Mouse (Mus musculus): ENCODE measurements around the gene Wdr59. TPM values are rescaled to one million over a fixed set of nuclear protein-coding genes. Genes with fewer than 3 reads are reported as not detected.

The Wdr59 gene
- total RNA-seq, 2 experiments from 2014 or later: 0.98 to 2.5 TPM

DNA sequence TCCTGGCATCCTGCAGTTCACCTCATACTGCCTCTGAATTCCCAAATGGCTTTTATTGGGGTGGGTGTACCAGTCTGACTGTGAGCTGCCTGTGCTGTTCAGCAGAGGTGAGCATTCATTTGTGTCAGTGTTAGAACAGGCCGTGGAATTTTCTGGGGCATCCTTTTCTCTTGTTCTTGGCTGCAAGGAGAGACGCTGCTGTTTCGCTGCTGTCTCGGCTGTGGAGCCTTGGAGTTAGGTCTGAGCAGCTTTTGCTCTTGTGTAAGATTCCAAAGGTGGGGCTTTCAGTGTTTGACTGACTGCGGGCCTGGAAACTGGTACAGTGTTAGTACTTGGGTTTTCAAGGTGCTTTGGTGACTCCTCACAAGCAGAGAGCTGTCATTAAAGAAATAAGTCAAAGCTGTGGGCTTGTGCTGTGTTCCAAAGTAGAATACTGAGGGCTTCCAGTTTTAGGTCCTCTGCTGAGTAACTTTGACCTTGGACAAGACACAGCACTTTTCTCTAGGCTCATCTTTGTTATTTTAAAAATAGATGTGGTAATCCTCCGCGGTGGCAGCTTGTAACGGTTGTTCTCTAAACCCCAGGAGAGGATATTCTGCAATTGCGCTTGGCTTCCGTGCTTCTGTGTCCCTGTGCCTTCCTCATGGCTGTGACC lies 17.7 kb upstream of the Wdr59 start:
- ATAC-seq (replicated peaks; ENCODE audit: low FRiP score, poor library complexity, severe bottlenecking): no peak

DNA sequence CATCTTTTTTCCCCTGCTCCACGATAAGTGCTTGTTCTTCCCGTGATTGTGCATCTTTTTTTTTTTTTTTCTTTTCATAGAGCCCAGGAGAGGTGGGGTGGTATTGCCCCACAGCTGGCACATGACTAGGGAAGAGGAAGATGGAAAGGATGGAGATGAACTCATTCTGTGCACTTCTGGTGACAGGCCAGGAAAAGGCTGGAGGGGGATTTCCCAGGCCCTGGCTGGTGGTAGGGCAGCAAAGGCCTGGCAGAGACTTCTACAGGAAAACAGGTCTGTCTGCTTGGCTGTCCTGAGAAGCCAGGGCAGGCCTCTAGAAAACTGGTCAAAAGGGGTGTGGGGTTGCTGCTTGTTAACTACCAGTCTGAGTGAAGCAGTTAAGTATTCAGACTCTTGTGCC lies 16.3 kb upstream of the Wdr59 start:
- ATAC-seq (replicated peaks; ENCODE audit: low FRiP score, poor library complexity, severe bottlenecking): no peak

DNA sequence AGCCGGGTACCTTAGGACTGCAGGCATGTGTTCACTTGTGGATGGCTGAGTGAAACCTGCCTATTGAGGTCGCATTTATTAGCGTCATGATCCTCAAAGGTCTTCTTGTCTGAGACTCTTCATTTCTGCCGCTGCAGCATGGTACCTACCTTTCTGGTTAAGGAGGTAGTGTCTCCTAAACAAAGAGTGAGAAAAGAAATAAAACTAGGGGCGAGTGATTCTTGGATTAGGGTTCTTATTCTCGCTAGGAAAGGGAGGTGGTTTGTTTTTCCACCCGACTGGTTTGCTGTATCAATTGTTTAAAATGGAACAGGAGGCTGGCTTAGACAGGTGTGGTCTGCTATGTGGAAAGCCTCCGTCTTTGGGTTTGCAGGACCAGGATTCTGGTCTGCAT lies 15.9 kb upstream of the Wdr59 start:
- no peak for ATAC-seq (replicated peaks; ENCODE audit: low FRiP score, poor library complexity, severe bottlenecking)

DNA sequence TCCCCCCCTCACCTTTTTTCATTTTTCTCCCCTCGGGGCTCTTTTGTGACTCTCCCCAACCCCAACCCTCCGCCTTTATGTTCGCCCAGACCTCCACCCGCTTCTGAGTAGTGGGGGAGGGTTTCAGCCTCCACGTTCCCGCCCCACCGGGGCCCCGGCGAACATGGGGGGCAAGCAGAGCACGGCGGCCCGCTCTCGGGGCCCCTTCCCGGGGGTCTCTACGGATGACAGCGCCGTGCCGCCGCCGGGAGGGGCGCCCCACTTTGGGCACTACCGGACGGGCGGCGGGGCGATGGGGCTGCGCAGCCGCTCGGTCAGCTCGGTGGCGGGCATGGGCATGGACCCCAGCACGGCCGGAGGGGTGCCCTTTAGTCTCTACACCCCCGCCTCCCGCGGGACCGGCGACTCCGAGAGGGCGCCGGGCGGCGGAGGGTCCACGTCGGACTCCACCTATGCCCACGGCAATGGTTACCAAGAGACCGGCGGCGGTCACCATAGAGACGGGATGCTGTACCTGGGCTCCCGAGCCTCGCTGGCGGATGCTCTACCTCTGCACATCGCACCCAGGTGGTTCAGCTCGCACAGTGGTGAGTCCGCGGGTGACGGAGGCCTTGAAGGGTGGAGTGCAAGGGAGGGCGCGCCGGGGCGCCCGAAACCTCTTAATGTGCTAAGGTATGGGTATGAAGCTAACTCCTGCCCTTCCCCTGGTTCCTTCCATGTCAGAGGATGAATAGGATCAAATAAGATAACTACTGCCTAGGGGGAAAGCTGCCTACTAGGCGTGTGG lies 15.3 kb upstream of the Wdr59 start:
- ATAC-seq (replicated peaks; ENCODE audit: low FRiP score, poor library complexity, severe bottlenecking): peak; percentile 66

DNA sequence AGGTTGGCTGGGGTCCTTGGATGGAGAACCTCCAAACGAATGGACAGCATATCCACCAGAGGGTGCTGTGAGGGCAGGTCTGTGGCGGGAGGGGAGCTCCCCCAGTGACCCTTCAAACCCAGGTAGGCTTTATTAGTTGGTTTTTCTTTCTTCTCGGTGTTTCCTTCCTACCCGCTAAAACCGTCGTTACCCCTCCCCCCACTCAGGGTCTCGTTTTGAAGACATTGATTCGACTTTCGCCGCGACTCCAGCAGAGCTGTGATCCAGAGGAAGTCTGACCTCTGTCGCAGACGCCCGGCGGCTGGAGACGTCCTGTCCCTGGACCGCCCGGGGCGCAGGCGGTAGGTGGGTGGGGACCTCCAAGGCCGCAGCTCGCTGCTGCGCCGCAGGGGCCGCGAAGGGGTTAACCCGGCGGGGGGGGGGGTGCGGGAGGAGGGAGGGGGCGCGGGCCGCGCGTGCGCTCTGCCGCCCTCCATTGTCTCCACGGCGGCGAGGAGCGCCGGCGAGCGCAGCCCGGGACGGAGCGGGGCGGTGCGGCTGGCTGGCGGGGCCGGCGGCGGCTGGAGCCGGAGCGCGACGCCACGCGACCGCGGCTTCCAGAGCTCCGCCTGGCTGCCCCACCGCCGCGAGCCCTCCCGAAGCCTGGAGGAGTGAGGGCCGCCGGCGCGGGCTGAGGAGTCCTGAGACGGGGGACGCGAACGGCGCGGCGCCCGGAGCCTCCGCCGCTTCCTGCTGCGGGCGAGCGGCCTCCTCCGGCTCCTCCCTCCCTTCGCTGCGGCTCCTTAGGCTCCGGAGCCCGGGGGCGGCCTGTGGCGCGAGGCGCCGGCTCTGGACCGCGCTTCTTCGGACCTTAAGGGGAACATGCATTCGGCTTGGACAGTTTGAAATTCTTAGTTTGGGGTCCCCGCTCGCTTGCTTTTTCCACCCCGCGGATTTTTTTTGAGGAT lies 14.4 kb upstream of the Wdr59 start, which contains the start of gene Znrf1:
TSS of gene Znrf1 (plus strand) at position 67 of the 947 bp plus-strand sequence.
- peak; percentile 74 for ATAC-seq (replicated peaks; ENCODE audit: low FRiP score, poor library complexity, severe bottlenecking)

DNA sequence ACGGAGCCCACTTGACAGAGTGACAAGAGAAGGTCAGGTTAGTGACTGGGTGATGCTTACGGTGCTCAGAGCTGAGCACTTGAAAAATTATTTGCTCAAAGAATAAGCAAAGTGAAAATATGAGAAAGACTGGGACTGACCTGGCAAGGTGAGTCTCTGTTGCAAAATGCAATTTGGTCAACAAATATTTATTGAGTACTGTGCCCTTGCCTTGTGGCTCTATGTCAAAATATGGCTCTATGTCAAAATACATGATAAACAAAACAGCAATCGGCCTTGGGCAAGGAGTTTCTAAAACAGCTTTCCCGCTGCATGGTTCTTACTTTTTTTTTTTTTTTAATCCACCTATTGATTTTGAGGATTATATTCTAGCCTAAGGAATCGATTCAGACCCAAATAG lies 13.6 kb upstream of the Wdr59 start:
- ATAC-seq (replicated peaks; ENCODE audit: low FRiP score, poor library complexity, severe bottlenecking): no peak

DNA sequence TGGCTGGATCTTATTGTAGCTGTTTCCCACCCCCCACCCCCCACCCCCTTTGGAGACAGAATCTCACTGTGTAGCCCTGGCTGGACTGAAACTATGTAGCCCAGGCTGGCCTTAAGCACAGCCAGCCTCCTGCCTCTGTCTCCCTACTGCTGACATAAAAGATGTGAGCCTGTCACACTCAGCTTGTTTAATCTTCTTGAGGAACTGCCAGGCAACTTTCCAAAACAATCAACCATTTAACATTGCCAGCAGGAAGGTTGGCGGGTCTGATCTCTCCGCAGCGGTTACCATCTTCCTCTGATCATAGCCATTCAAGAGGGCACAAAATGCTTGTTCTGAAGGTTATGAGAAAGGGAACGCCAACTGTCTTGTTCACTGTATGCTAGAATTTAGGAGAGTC lies 11.6 kb upstream of the Wdr59 start:
- ATAC-seq (replicated peaks; ENCODE audit: low FRiP score, poor library complexity, severe bottlenecking): no peak

DNA sequence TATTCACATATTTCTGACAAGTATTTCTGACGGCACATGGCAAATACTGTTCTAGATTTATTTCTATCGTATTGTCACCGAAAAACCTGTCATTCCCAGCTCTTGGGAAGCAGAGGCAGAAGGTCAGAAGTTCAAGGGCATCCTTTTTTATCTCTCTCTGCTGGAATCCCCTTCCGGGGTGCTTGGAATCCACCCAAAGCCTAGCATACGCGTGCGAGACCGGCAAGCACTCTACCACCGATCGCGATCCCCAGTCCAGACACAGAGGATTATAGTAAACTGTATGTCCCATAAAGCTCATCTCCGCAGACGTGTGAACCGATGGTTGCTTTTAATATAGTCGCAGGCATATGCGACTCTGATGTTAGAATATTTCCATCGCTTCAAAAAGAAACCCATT lies 9.7 kb upstream of the Wdr59 start:
- no peak for ATAC-seq (replicated peaks; ENCODE audit: low FRiP score, poor library complexity, severe bottlenecking)

DNA sequence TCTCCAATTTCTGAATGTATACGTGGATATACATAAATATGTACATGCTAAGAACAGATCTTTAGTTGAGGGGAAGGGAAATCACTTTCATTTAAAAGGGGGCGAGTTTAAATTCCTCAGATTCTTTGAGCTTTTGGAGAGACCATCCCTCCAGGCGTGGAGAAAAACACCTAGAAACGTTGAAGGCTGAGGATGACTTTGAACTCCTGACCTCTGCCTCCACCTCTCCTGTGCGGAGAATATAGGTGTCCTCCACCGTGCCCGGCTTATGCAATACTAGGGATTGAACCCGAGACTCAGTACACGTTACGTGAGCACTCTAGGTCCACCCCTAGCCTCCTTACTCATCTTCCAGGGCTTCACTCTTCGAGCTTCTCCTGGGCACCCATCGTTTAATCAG lies 9.3 kb upstream of the Wdr59 start:
- no peak for ATAC-seq (replicated peaks; ENCODE audit: low FRiP score, poor library complexity, severe bottlenecking)

DNA sequence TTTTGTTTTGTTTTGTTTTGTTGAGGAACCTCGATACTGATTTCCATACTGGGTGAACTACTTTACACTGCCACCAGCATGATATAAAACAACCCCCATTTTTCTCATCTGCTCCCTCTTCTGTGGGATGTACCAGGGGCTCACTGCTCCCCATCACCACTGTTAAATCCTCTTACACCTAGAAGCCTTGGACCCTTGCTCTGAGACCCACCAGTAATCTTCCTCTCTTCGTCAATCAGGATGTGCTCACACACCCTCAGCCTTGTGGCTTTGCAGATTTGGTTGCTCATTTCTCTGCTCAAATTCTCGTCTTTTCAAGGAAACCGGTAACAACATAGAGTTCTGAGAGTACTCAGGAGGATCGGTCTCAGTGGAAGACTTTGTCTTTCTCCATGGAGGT lies 6.2 kb upstream of the Wdr59 start:
- ATAC-seq (replicated peaks; ENCODE audit: low FRiP score, poor library complexity, severe bottlenecking): no peak

DNA sequence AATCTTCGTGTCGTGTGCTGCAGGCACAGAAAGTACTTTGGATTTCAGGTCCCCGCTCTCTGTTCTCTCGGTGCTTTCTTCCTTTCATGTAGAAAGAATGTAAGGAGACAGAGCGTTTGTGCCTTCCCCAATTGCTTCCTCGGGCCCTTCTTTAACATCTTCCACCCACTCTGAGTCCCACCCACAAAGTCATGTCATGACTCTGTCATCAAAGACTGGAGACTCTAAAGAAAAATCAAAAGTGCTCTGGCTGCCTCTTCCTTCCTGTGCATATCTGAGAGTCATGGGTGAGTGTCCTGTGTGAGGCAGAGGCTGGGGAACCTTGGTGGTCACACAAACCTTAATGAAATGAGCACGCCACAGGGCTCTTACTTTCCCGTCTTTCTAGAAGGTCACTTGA lies 5.3 kb upstream of the Wdr59 start:
- ATAC-seq (replicated peaks; ENCODE audit: low FRiP score, poor library complexity, severe bottlenecking): no peak

DNA sequence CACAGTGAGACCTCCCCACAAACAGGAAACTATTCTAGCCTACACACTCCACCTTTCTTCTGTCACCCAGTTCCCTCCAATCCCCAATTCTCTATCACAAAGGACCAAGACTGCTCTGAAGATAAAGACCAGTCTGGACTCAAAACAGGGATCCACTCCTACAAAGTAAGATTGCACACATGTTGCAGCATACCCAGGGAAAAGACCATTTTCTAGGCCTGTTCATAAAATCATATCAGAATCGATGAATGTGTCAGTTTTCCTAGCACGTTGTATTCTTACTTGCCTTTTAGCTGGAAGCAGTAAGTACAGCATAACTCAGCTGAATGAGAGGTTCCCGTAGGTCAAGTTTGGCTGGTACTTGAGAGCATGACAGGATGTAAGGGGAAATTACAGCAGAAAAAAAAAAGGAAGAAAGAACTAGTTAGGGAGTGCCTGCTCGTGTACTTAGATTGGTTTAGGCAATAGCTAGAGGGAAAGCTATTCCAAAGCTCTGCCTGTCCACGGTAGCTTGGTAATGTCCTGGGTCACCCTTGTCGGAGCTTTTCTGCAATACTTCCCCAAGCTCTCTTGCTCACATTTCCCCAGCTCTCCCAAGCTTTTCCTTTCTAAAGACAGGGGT lies 4.6 kb upstream of the Wdr59 start:
- ATAC-seq (replicated peaks; ENCODE audit: low FRiP score, poor library complexity, severe bottlenecking): no peak

DNA sequence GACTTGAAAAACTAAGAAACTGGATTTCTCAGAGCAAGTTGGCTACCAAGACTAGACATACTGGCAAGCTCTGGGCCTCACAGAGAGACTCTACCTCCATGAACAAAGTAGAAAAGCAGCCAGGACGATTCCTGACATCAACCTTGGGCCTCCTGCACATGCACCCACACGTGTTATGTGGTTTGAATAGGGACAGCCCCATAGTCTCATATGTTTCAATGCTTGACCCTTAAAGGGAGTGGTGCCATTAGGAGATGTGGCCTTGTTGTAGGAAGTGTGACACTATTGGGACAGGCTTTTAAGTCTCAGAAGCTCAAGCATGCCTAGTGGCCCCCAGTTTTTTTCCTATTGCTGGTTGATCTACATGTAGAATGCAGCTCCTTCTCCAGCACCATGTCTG lies 4.4 kb downstream of the Wdr59 start:
- ATAC-seq (replicated peaks; ENCODE audit: low FRiP score, poor library complexity, severe bottlenecking): no peak

DNA sequence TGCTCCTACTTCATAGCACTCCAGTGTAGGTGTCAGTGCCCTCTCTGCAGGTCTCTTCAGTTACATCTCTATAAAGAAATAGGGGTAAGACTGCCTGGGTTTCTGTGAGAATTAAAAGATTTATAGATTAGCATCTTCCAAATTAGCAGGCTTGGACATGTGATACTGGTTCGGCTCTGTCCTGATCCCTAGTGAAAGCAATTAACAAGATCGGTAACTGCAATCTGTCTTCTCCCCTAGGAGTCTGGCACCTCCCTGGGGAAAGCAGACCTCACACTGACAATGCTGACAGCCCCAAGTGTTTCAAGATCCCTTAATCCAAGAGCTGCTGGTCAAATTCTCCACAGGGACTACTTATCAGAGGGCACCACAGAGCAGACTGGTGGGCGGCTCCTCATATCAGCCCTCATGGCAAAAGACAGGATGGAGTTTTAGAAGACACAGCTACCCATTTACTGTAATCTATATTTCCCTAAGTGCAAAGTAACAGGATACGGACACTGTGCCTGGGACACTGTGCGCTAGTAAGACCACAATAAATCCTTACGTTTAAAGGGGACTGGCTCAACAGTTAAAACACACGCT lies 5.3 kb downstream of the Wdr59 start:
- peak; percentile 90 for ATAC-seq (replicated peaks; ENCODE audit: low FRiP score, poor library complexity, severe bottlenecking)

DNA sequence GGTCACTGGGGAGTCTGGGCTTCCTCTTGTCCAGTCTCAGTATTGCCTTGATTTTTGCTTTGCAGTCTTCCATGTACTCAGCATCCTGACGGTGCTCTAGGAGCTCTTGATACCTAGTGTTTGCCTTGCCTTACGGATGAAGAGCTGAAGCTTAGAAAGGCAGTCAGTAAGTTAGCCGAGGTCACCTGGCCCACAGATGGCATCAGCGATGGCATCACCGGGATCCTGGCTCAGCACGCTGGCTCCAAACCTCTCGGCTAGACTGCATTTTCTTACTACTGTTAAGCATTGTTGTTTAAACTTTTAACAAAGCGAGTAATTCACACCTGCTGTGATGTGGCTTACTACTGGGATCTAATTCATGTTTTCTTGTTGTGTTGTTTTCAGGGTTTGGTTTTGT lies 8.4 kb downstream of the Wdr59 start:
- ATAC-seq (replicated peaks; ENCODE audit: low FRiP score, poor library complexity, severe bottlenecking): no peak

DNA sequence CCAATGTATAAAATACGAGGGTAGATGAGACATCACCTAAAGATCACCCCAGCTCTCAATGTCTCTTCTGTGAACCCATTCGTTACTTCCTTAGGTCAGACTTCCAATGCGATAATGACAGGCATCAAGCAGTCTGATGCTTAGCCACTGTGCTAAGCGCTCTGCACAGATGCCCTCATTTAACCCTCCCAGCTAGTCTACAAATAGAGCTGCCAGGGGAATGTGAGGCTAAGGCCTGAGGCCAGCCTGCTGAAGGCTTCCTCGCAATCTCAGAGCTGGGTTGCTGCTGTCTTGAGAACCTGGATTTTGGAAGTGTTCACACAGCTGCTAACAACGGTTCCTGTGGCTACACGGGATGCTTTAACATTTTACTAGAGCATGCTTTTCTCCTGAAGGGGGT lies 9.0 kb downstream of the Wdr59 start:
- no peak for ATAC-seq (replicated peaks; ENCODE audit: low FRiP score, poor library complexity, severe bottlenecking)

DNA sequence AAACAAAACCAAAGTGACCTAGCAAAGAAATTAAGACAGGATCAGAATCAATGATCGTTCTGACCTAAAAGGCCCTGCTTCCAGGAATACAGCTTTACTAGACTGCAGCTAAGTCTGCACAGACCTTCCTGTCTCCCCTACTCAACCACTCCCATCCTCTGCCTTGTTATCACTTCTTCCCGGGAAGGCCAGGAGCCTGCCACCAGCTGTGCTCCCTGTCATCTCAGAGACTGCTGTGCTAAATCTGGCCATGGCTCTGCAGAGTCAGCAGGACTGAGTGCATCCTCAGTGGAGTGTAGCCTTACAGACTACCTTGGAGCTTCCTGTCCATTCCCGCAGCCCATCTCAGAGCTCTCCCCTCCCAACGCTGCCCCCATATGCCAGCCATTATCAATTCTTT lies 11.5 kb downstream of the Wdr59 start:
- 0 out of 2 replicates have a peak, but pooled peaks have one; percentile 28 for ATAC-seq (replicated peaks; ENCODE audit: low FRiP score, poor library complexity, severe bottlenecking)

DNA sequence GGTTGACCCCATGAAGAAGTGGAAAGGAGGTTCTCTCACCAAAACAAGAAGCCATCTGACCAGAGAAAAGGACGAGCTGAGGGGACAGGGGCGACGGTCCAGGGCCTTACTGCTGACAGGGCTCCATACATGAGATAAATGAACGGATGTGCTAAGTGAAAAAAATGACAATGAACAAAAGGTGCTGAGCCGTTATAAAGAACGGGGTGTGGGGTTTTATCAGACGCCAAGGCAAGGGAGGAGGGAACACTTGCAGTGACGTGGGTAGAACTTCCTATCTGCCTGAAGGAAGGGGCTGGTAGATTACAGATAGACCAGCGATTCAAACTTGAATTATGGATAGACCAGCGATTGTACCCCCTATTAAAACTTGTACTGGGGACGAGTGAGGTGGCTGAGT lies 12.6 kb downstream of the Wdr59 start:
- ATAC-seq (replicated peaks; ENCODE audit: low FRiP score, poor library complexity, severe bottlenecking): peak; percentile 68

DNA sequence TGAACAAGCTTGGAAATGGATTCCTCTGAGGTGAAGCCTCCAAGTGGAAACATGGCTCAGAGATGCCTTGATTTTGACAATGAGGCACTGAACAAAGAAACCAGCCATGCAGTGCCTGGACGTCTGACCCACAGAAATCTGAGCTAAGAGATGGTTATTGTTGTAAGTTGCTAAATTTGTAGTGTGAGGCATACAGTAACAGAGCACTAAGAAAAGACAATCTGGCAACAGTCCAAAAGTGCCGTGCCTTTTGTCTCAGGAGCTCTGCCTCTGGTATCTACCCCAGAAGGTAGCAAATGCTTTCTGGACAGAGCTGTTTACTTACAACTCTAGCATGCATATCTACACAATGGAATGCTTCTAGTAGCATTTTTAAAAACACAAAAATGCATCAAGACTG lies 13.3 kb downstream of the Wdr59 start:
- no peak for ATAC-seq (replicated peaks; ENCODE audit: low FRiP score, poor library complexity, severe bottlenecking)

Data from erythroid progenitor cell, adult 5-6 weeks (primary cell).